Mouse (Mus musculus): Measurements from ENCODE around the gene Eppin. TPM values are rescaled to one million over a fixed set of nuclear protein-coding genes. Genes with fewer than 3 reads are reported as not detected.

The Eppin gene
- polyA plus RNA-seq, 1 experiment, result not detected

- no peak for DNase-seq (ENCODE audit: low spot score)
Measured at GRCm38 (mm10) chr2:164560106-164560505, 33.3 kb downstream of the Eppin start.

GRCm38 (mm10) chr2:164558991-164559645 lies 34.3 kb downstream of the Eppin start:
- no peak for DNase-seq (ENCODE audit: low spot score)

GRCm38 (mm10) chr2:164558426-164558825 lies 35.0 kb downstream of the Eppin start:
- no peak for DNase-seq (ENCODE audit: low spot score)

GRCm38 (mm10) chr2:164551502-164551901 lies 41.9 kb downstream of the Eppin start:
- no peak for DNase-seq (ENCODE audit: low spot score)

DNA sequence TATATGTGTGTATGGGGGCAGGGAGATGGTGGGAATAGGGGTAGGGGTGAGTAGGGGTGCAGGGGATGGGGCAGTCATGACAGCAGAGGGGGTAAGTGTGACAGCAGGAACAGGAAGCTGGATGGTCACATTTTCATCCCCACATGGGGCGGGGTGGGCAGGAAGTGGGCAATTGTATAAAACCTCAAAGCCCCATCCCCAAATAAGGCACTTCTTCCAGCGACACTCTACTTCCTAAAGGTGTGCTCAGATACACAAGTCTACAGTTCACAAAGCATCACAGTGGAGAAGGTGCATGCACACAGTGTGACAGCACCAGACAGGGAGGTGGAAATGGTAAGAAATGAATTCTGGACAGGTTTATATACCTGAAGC lies 42.5 kb downstream of the Eppin start:
- no peak for DNase-seq (ENCODE audit: low spot score)

- DNase-seq (ENCODE audit: low spot score), result no peak
Measured at GRCm38 (mm10) chr2:164549963-164550894, 43.2 kb downstream of the Eppin start.

DNA sequence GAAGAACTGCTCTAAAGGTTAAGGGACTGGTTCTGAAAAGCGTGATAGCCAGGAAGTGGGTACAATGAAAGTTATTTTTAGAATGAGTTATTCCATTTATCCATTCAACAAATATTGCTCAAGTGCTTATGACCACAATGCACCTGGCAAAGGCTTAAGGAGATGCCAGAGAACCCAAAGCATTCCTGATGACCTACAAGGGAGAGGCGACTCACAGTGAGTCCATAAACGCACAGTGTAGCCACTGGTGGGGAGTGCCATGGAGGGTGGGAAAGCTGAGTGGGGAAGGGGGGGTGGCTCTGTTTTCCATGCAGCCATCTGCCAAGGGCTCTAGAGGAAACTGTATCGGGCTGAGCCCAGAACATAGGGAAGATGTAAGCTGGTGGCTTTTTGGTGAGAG lies 44.1 kb downstream of the Eppin start:
- no peak for DNase-seq (ENCODE audit: low spot score)

DNA sequence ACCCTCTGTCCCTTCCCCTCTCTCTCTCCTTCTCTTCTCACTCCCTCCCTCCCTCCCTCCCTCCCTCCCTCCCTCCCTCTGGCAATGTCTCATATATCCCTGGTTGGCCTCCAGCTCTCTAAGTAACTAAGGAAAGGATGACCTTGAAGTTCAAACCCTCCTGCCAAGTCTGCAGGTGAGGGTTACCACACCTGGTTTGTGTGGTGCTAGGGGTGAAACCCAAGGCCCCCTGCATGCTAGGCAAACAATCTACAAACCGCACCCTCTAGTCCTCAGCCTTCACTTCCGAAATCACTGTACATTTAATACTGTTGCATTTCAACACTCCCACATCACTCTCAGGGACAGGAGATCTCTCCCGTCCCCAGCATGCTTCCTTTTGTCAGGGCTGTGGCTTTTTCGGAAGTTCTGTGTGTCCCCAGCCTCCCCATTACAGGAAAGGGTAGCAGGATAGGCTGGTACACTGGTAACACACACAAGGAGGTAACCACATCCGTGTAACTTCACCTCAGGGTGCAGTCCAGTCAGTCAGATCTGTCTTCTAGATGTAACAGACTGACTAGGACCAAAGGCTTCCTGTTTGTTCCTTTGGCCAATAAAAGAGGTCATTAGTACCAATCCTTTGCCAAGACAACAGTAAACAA lies 48.8 kb downstream of the Eppin start:
- DNase-seq (ENCODE audit: low spot score), result no peak

DNA sequence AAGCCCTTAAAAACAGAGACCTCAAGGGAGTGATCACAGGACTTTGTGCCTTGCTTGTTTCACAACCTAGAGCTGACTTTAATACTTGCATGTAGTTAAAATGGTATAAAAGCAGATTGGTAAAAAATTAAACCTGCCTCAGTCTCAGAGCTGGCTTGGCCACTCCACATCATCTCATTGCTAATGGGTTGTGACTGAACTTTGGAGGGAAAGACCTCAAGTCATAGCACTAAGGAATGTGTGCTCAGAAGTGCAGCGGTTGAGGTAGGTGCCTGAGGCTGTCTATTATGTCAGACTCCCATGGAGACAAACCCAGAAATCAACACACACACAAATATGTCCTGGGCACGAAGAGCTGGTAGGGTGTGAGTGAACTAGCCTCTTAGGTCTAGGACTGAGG lies 49.6 kb downstream of the Eppin start:
- no peak for DNase-seq (ENCODE audit: low spot score)

GRCm38 (mm10) chr2:164542598-164542997 lies 50.8 kb downstream of the Eppin start:
- no peak for DNase-seq (ENCODE audit: low spot score)

- DNase-seq (ENCODE audit: low spot score), result no peak
Measured at GRCm38 (mm10) chr2:164542132-164542531, 51.3 kb downstream of the Eppin start.

- DNase-seq (ENCODE audit: low spot score), result no peak
Measured at GRCm38 (mm10) chr2:164540652-164541427, 52.6 kb downstream of the Eppin start.

Other genes with a start within 250 kb of the Eppin start
- gene Slpi, start 204.5 kb downstream of the Eppin start, polyA plus RNA-seq (2012; rRNA removed), result 28.3 and 42.1 TPM in 2 replicates
- gene Rbpjl, start 190.5 kb downstream of the Eppin start, polyA plus RNA-seq (2012; rRNA removed), result 0.01 TPM in 1 of 2 replicates, not detected in the other
- gene Matn4, start 188.4 kb downstream of the Eppin start, polyA plus RNA-seq (2012; rRNA removed), result 3.1 and 3.4 TPM in 2 replicates
- gene Sdc4, start 149.7 kb downstream of the Eppin start, polyA plus RNA-seq (2012; rRNA removed), result 150 and 162 TPM in 2 replicates
- gene Sys1, start 136.6 kb downstream of the Eppin start, polyA plus RNA-seq (2012; rRNA removed), result 38.9 and 45.9 TPM in 2 replicates
- gene Gm20458, start 132.6 kb downstream of the Eppin start, polyA plus RNA-seq (2012; rRNA removed), result 3.0 and 4.4 TPM in 2 replicates
- not detected in 2 replicates for gene Trp53tg5, start 119.9 kb downstream of the Eppin start, polyA plus RNA-seq (2012; rRNA removed)
- gene Dbndd2, start 107.5 kb downstream of the Eppin start, polyA plus RNA-seq (2012; rRNA removed), result 124 and 133 TPM in 2 replicates
- 55.9 and 71.5 TPM in 2 replicates for gene Pigt, start 96.1 kb downstream of the Eppin start, polyA plus RNA-seq (2012; rRNA removed)
- 775 and 802 TPM in 2 replicates for gene Wfdc2, start 31.2 kb downstream of the Eppin start, polyA plus RNA-seq (2012; rRNA removed)
- gene Spint3, start 20.1 kb downstream of the Eppin start, polyA plus RNA-seq (2012; rRNA removed), result 0.14 and 0.31 TPM in 2 replicates
- gene Wfdc6a, start 8.1 kb downstream of the Eppin start, polyA plus RNA-seq (2012; rRNA removed), result 1.3 and 2.0 TPM in 2 replicates
- gene Wfdc6b, start 19.9 kb upstream of the Eppin start, polyA plus RNA-seq (2012; rRNA removed), result not detected in 2 replicates
- gene Wfdc8, start 20.0 kb upstream of the Eppin start, polyA plus RNA-seq (2012; rRNA removed), result not detected in 2 replicates
- not detected in 2 replicates for gene Wfdc16, start 45.2 kb upstream of the Eppin start, polyA plus RNA-seq (2012; rRNA removed)
- 4.9 and 7.1 TPM in 2 replicates for gene Wfdc10, start 62.5 kb upstream of the Eppin start, polyA plus RNA-seq (2012; rRNA removed)
- gene Wfdc9, start 63.0 kb upstream of the Eppin start, polyA plus RNA-seq (2012; rRNA removed), result not detected in 2 replicates
- not detected in 2 replicates for gene Wfdc11, start 80.5 kb upstream of the Eppin start, polyA plus RNA-seq (2012; rRNA removed)
- gene Wfdc13, start 91.5 kb upstream of the Eppin start, polyA plus RNA-seq (2012; rRNA removed), result 1.1 and 1.2 TPM in 2 replicates
- gene Spint4, start 104.9 kb upstream of the Eppin start, polyA plus RNA-seq (2012; rRNA removed), result not detected in 2 replicates
- gene Spint5, start 121.7 kb upstream of the Eppin start, polyA plus RNA-seq (2012; rRNA removed), result not detected in 2 replicates
- 0.81 and 0.96 TPM in 2 replicates for gene Wfdc3, start 152.3 kb upstream of the Eppin start, polyA plus RNA-seq (2012; rRNA removed)
- gene Dnttip1, start 152.4 kb upstream of the Eppin start, polyA plus RNA-seq (2012; rRNA removed), result 36.1 and 36.7 TPM in 2 replicates
- gene Ube2c, start 176.3 kb upstream of the Eppin start, polyA plus RNA-seq (2012; rRNA removed), result 7.3 and 7.9 TPM in 2 replicates
- gene Tnnc2, start 186.4 kb upstream of the Eppin start, polyA plus RNA-seq (2012; rRNA removed), result 21.9 and 26.7 TPM in 2 replicates
- gene Snx21, start 192.2 kb upstream of the Eppin start, polyA plus RNA-seq (2012; rRNA removed), result 24.4 and 29.0 TPM in 2 replicates
- 37.5 and 45.7 TPM in 2 replicates for gene Acot8, start 211.3 kb upstream of the Eppin start, polyA plus RNA-seq (2012; rRNA removed)
- 5.3 and 6.2 TPM in 2 replicates for gene Zswim3, start 211.5 kb upstream of the Eppin start, polyA plus RNA-seq (2012; rRNA removed)
- gene Zswim1, start 229.1 kb upstream of the Eppin start, polyA plus RNA-seq (2012; rRNA removed), result 5.4 and 8.1 TPM in 2 replicates
- gene Spata25, start 234.9 kb upstream of the Eppin start, polyA plus RNA-seq (2012; rRNA removed), result 0.13 TPM in 1 of 2 replicates, not detected in the other
- gene Ctsa, start 239.3 kb upstream of the Eppin start, polyA plus RNA-seq (2012; rRNA removed), result 200 and 235 TPM in 2 replicates
- 12.5 and 15.3 TPM in 2 replicates for gene Neurl2, start 239.9 kb upstream of the Eppin start, polyA plus RNA-seq (2012; rRNA removed)

Measured in urinary bladder, adult 2 months (tissue).